Mouse (Mus musculus) granulocyte monocyte progenitor cell, adult 5-6 weeks (primary cell): ENCODE results near the gene Dnmt3a. TPM values are rescaled to one million over a fixed set of nuclear protein-coding genes. Genes with fewer than 3 reads are reported as not detected.

Experiments used
- ATAC-seq: replicated peaks from 2 replicates; pipeline ENCODE4 v1.8.0; 2016; ENCODE audit warnings: mild to moderate bottlenecking, moderate TSS enrichment, inconsistent platforms; ENCODE audit not compliant: poor library complexity, severe bottlenecking
- total RNA-seq, 2 experiments: library from RNA; stranded (forward) in 1 of 2; stranded (reverse) in 1 of 2; fragments of 200-712, 200-1000 nt in 1 of 2; fragments of >200 nt in 1 of 2; fragmentation: Nextera tagmentation in 1 of 2; gene quantifications; 2 replicates each; pipeline ENCODE4 v1.2.3; 2014 to 2017

Dnmt3a gene
- total RNA-seq (2014; fragmentation: Nextera tagmentation) (20.2 and 33.6 TPM in 2 replicates), total RNA-seq (2017) (21.7 and 22.9 TPM in 2 replicates)

- ATAC-seq, result no peak
Observed at GRCm38 (mm10) chr12:3805852-3806251, at the start of gene Dnmt3a. Dnmt3a (plus strand) TSS chr12:3806007.

GRCm38 (mm10) chr12:3756216-3756615 lies 49.6 kb upstream of the Dnmt3a start:
- no peak for ATAC-seq

- ATAC-seq, result no peak
Observed at GRCm38 (mm10) chr12:3758127-3758526, 47.7 kb upstream of the Dnmt3a start.

GRCm38 (mm10) chr12:3759419-3759818 lies 46.4 kb upstream of the Dnmt3a start:
- peak; percentile 99 for ATAC-seq

- no peak for ATAC-seq
Observed at GRCm38 (mm10) chr12:3760876-3761590, 44.8 kb upstream of the Dnmt3a start.

GRCm38 (mm10) chr12:3761591-3762295 lies 44.1 kb upstream of the Dnmt3a start:
- ATAC-seq, result no peak

- ATAC-seq, result no peak
Observed at GRCm38 (mm10) chr12:3764191-3764804, 41.5 kb upstream of the Dnmt3a start.

GRCm38 (mm10) chr12:3767360-3767759 lies 38.4 kb upstream of the Dnmt3a start:
- no peak for ATAC-seq

- ATAC-seq, result no peak
Observed at GRCm38 (mm10) chr12:3768391-3768790, 37.4 kb upstream of the Dnmt3a start.

- ATAC-seq, result no peak
Observed at GRCm38 (mm10) chr12:3770546-3770945, 35.3 kb upstream of the Dnmt3a start.

GRCm38 (mm10) chr12:3771080-3771479 lies 34.7 kb upstream of the Dnmt3a start:
- peak; percentile 80 for ATAC-seq

GRCm38 (mm10) chr12:3773643-3774042 lies 32.2 kb upstream of the Dnmt3a start:
- ATAC-seq, result no peak

- peak; percentile 35; the same call in 1 of the 2 replicates for ATAC-seq
Observed at GRCm38 (mm10) chr12:3776015-3776414, 29.8 kb upstream of the Dnmt3a start.

- no peak for ATAC-seq
Observed at GRCm38 (mm10) chr12:3777682-3778081, 28.1 kb upstream of the Dnmt3a start.

GRCm38 (mm10) chr12:3778286-3778685 lies 27.5 kb upstream of the Dnmt3a start:
- ATAC-seq, result no peak

- no peak for ATAC-seq
Observed at GRCm38 (mm10) chr12:3779639-3780038, 26.2 kb upstream of the Dnmt3a start.

GRCm38 (mm10) chr12:3780405-3780891 lies 25.4 kb upstream of the Dnmt3a start:
- peak; percentile 61 for ATAC-seq

GRCm38 (mm10) chr12:3780931-3781471 lies 24.8 kb upstream of the Dnmt3a start:
- peak; percentile 22 for ATAC-seq

- peak; percentile 95 for ATAC-seq
Observed at GRCm38 (mm10) chr12:3781482-3781881, 24.3 kb upstream of the Dnmt3a start.

GRCm38 (mm10) chr12:3783196-3783825 lies 22.5 kb upstream of the Dnmt3a start:
- ATAC-seq, result no peak
